Mouse (Mus musculus) c-Kit-positive CD71-negative TER-119-negative erythroid progenitor cells, embryonic 14.5 days (primary cell): Measurements from ENCODE around the gene Atp8b4.
"Not testable (repeated sequence)": the region's sequence is repeated elsewhere in the genome, so short reads cannot be mapped to it uniquely, and the experiment has no call there.

ENCODE experiments used
- DNase-seq: peaks from one replicate; pipeline ENCODE4 v3.0.0-alpha.2; 2013; ENCODE audit warnings: low read depth

Atp8b4 gene

DNA sequence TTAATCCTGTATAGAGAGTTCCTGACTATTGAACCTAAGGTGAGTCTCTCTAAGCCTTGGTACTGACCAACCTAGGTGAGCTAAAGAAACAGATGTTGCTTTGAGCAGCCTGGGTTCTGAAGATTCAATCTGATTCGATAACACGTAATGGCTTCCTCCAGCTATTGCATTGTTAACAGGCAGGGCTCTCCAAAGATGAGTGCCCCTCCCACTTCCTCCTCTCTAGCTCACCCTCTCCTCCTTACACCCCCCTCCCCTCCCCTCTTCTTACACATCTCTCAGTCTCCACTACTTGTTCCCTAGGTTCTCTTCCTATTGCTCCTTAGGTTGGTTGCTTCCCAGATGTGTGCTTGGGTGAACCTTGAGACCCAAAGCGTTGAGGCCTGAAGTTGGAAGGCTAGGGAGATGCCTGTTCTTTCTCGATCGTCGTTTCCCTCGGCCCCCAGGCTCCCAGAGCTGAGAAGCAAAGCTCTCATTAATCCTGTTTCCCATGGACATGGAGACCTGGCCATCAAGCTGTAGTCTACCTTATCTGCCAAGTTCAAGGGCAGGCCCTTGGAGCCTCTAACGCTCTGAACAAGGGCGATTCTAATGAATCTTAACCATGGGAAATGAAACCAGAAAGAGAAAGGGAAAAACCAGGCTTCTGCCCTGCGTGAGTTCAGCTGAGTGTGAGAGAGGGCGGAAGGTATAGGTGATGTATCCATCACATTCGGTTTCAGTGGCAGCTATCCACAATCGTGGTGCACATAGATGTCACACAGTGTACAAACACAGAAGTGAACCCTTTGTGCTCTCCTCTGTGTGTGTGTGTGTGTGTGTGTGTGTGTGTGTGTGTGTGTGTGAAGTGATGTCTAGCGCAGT, 4.4 kb downstream of the Atp8b4 start:
- no peak for DNase-seq

DNA sequence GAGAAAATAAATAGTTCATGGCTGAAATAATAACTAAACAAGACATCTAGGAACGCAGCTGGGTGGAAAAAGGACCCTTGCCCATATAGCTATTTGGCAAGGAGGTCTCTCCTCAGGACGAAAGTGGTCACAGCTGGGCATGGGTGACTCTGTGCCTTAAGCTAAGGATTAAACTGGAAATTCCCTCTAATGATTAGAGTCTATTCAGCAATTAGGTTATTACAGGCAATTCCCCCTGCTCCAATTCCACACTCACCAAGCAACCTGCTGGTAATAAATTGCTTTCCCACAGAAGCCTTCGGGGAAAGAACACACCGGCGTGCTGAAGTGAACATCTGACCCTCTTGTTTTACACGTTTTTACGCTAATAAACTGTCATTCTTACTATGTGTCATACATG, 5.2 kb downstream of the Atp8b4 start:
- DNase-seq, result no peak

DNA sequence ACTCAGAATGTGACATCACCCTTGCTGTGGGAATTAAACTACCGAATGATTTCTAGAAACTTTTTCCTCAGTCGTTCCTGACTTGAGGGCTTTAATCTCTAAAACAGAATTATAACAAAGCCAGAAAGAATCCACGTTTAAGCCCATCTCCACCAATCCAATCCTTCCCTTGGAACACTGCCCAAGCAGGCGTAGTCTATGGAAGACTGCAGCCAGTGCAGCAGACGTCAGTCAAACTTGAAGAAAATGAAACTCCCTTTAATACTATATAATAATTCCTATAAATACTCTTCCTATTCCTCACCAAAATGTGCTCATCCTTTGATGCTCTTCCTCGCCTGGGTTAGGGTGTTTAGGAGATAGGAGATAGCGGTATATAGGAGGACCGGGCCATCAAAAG, 7.2 kb downstream of the Atp8b4 start:
- DNase-seq, result no peak

DNA sequence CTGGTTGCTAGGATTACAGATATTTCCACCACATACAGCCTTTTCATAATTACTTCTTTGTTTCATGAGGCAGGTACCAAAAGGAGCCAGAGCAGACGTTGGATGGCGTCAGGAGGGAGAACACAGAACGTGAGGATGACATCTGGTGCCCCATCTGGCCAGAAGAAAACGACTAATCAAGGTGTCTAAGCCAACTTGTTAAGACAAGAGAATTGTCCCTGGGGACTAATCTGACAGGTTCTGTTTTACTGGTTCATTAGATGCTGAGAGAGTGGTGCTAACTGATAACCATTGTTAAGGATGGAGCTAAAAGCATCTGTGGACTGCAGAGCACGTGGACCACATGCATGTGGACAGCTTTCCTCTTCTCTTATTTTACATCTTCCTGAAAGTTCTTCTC, 7.8 kb downstream of the Atp8b4 start:
- no peak for DNase-seq

DNA sequence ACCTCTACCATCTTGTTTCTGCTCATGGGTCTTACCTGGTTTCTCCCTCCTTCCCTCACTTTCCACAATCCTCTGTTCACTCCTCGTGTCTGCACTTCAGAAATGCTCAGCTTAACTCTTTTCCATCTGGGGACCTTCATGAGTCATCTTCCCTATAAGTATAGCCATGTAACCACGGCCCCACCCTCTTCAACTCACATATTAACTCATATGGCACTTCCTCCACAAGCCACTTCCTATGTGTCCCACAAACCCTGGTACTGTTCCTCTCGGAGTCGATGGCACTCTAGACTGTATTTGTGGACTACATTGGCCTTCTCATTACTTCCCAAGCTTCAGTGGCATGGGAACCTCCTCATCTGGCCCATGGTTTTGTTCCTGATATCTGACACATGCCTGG, 9.0 kb downstream of the Atp8b4 start:
- no peak for DNase-seq

DNA sequence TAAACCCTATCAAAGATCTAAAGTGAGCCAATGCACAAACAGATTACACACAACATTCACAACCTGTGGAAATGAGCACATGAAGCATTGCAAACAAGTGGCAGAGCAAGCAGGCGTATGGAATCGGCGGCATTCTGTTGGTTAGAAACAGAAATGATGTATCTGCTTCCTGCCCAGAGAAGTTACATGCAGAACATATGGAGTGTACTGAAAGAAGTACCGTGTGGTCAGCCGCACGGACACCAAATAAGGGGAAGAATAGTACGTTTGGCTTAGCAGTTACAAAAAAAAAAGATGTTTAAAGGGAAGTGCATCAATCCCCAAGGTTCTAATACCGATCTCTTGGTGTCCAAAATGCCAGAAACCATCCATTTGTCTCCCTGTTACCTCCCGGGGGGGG, 9.9 kb downstream of the Atp8b4 start:
- DNase-seq, result no peak

DNA sequence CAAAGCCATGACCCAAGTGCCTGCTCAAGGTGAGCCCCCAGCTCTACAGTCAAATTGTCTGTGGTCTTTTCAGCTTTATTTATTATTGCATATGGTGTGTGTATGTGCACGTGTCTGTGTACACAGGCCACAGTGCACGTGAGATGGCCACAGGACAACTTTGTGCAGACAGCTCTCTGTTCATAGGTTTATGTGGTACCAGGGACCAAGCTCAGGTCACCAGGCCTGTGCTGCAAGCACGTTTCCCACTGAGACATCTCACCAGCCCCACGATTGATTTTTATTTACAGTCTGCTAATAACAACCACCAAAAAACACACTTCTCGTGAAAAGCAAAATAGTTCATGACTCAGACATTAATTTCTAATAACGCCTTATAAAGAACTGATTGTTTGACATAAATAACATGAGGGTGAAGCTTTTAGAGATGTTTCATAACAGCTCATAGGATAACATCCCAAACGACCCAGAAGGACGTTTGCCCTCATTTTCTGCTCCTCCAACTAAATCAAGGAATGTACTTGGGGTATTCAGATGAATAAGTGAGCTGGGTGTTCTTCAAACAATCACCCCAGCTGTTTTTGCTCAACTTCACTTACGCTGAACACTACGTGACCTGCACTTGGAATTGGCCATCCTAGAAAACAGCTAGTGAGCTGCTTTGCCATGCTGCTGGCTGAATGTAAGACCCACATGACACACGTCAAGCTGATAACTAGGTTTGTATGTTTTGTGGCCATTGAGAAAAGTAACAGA, 15.0 kb downstream of the Atp8b4 start:
- DNase-seq, result no peak

DNA sequence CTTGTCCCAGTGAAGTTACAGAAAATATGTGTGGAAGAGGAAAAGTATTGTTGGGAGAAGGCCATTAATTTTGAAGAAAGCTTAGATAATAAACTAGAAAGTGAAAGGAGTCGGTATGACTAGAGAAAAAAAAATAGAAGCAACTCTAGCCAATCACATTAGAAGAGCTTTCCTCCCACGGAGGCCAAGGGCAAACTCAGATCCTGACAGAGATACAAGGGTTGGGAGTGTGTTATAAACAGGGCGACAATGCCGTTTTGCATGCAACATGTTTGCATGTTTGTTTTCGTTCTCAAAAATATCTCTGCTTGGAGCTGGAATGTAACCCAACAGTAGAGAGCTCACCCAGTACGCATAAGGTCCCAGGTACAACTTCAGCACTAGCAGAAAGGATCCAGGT, 17.1 kb downstream of the Atp8b4 start:
- DNase-seq, result no peak

DNA sequence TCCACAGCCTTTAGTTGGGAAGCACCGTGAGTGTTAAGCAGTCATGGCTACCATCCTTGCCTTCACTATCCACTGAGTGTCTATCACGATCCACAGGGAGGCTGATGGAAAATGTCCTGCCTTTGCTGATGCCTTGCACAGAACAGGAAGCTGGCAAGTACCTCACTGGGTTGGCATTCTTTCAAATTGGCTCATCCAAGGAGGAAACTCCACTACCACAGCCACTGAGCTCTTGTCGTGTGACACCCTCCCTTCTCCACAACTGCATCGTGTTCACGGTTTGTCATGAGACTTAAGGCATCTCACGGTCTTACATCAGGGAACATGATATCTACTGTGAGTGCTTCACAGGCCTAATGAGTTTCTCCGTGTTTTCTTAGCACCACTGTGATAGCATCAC, 22.9 kb downstream of the Atp8b4 start:
- DNase-seq, result no peak

DNA sequence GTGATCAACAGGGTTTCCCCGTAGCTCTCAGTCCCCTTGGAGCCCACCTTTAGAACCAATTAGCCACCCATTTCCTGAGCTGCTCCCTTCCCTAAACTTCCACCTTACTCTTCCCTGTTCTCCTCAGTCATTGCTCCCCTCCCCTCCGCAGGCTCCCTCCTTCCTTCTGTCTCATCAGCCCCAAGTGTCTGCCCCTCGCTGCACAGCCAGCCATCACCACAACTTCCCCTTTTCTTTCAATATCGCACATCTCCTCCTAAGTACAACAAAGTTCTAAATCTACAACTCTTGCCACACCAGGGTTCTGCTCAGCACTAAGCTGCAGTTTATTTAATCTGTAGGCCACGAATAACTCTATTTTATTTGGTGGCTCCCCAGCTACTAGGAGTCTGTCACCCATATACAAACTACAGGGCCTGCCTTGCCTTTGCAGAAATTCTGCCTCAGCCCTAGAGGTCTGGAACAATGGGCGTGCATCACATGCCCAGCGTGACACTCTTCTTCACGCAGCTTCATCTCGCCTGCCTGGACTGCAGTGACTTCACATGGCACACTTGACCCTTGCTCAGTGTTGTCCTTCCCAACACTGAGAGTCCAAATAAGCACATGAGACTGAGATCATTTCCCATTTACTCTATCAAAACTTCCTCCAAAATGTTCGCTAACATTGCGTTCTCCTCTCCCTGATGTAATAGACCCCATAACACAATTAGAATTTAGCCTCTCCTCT, 24.6 kb downstream of the Atp8b4 start:
- no peak for DNase-seq

DNA sequence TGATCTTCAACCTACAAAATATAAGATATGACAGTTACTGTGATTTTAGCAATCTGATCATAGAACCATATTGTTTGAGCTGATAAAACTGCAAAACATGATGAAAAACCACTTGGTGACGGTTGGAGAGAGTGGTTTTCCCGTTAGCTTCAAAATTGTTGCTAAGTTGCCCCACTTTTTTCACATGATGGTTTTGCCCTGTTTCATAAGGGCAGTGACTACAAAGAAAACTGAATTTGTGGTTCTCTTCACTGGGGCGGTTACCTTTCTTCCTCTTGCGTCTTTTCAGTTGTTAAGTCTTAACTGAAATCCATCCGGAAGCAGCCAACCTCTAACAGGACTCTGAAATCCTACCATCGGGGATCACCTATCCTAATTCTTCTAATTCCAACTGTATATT, 26.5 kb downstream of the Atp8b4 start:
- DNase-seq, result no peak

DNA sequence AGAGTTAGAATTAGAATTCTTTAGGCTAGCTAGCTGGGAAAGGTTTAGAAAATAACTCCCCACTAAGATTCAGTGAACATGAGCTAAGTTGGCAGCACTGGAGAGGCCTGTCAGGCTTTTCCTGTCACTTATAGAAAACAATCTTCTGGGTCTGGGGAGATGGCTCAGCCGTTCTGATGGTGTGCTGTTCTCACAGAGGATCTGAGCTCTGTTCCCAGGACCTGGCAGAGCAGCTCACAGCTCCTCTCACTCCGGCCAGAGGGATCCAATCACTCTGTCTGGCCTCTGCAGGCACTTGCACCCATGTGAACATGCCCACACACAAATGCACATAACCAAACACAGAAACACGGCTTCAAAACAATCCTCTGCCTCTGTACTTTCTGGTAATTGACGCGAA, 27.6 kb downstream of the Atp8b4 start:
- DNase-seq, result no peak

DNA sequence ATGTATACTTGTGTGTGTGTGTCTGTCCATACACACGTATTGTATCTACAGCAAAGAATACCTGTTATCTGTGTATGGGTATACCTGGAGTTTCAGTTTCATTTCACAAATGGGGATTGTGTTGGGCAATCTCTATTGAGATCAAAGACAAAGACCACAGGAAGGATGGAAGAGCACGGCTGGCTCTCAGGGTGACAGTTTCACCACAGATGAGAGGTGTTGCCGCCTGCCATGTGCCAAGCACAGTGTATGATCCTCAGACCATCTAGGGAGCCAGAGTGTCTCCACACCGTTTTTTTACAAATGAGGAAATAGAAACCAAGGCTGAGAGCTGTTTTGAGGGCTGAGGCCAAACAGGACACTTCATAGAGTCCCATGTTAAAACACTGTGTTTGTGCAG, 32.7 kb downstream of the Atp8b4 start:
- DNase-seq, result no peak

DNA sequence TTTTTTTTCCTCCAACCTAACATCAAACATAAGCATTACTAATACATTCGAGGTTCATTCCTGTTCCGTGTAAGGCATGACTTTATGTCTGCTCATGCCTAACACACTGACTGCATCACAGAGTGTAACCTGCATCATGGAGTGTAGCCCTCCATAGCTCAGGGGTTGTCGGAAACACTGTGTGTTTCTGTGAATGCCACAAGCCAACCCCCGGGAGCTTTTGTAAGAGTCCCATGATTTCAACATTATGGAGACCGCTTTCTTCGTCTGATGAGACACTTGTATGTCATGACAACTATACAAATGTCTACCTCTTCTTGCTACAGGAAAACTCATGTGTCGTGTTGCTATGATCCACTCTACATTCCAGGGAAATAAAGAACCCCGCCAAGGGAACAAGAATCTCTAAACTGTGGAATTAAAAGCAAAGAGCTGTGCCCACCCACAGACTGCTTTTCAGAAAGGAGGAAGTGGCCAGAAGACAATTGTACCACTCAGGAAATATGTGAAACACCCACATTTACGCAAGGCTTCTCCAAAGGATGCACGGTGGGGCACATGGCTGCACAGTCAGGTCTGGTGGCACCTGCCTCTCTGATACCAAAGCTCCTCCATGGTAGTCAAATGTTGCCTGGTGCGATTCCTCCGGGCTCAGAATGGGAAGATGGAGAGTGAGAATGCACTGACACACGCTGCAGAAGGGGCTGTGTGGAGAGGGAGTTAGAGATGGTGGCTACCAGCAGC, 33.9 kb downstream of the Atp8b4 start:
- peak; percentile 38 for DNase-seq

DNA sequence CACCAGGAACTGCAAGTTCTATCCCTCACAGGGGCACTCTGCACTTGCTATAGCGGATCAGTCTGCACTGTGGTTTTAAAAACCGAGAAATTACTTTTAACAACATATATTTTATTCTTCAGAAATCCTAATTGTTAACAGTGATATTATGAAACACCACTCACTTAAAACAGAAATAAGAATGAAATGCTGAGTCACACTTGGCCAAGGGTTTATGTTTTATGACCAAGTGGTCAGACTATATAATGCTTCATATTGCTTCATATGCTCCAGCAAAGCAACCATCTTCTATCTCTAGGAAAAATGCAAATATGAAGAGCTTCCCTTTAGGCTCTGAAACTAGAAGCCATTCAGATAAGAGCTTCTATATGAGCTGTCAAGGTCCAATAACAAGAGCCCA, 41.8 kb downstream of the Atp8b4 start:
- no peak for DNase-seq

DNA sequence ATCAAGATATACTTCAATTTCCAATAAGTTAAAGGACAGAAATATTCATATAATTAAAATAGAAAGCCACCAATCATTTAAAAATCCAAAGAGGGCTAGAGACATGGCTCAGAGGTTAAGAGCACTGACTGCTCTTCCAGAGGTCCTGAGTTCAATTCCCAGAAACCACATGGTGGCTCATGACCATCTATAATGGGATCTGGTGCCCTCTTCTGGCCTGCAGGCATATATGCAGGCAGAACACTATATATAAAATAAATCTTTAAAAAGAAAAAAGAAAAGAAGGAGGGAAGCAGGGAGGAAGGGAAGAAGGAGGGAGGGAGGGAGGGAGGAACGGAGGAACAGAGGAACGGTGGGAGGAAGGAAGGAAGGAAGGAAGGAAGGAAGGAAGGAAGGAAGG, 42.7 kb downstream of the Atp8b4 start:
- DNase-seq, result not testable (repeated sequence)

DNA sequence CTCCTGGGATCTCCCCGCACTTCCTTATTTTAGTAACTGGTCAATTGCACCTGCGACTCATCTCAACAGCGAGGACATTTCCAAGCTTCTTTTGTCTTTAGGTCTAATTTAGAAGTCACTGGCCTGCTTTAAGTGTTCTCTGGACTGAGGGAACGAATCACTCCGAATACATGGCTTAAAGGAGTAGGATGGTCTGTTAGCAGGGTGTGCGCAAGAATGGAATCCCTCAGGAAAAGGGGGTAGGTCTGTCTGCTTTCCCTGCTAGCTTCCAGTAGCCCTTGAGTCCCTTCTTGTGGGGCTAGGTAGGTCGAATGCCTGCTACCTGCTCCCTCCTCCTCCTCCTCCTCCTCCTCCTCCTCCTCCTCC, 49.6 kb downstream of the Atp8b4 start:
- no peak for DNase-seq

DNA sequence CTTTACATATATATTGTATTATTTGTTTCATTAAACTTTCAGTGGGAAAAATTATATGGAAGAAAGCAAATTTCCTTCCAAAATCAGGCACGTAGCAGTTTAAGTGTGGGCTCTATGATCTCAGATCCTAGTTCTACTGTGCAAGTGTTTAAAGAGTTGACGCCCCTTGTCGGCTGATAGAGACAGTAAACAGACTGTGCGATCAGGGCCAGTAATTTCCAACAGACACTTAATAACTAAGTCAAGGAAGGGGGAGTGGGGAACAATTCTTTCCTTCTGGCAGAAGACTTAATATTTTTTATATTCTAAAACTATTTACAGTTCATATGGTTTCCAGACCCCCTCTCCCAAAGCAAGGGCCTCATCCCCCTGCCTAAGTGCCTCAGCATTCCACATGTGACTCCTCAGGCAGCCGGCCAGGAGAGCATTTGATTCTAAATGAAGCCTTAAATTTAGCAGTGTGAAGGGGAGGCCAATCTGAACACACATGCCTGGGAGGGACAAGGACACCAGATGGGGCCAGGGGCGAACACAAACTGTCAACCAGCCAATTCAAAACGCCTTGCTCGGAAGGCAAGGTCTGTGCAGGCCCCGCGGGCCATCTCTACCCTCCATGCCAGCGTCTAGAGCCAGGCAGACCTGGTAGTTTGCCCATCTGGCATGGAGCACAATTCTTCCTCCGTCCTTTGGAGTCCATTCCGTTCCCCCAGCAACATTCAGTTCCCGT, 50.1 kb downstream of the Atp8b4 start:
- no peak for DNase-seq

DNA sequence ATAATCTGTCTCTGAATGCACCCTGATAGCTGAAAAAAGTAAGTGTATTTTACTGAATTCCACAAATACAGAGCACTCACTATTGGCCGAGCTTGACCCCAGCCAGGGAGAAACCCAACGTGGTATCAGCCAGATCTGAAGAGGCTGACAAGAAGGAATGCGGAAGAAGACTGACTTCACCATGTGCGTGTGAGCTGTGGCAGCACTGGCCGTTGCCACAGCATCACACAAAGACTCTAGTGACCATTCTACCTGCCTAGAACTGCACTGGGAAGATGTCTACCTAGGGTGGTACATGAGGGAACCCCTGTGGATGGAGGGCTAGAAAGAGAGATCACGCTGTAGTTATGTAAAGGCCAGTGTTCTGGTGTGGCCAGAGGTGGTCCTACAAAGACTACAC, 55.4 kb downstream of the Atp8b4 start:
- no peak for DNase-seq

DNA sequence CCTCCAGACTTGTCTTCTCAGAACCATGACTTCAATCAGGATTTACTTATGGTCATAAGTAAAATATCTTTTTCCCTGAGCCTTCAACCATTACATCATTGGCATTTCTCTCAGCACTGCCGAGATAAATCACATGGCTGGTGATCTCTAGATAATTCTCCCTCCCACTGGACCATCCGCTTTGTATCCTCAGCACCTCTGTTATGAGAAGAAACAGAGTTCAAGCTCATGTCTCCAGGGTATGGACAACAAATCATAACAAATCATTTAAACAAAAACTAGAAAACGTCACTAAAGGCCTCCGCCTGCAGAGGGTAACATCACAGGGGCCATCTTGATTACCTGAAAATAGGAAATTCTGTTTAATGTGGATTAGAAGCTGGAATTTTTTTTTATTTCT, 58.9 kb downstream of the Atp8b4 start:
- no peak for DNase-seq

DNA sequence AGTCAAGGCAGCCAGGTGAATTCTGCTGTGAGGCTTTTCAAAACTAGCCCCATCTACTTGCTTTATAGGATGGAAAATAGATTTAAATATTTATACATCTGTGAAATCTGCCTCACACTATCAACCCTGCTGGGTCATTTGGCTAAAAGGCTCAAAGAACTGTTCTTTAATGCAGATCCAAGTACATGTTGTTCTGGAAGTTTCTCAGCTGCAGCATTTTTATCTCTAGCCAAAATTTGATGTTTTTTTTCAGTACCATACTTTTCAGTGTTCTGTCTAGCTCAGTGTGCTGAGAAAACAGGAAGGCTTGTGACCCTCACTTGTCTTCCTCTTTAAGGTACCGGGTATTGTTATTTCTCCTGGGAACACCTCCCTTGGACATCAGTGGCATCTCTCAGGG, 65.8 kb downstream of the Atp8b4 start:
- no peak for DNase-seq

DNA sequence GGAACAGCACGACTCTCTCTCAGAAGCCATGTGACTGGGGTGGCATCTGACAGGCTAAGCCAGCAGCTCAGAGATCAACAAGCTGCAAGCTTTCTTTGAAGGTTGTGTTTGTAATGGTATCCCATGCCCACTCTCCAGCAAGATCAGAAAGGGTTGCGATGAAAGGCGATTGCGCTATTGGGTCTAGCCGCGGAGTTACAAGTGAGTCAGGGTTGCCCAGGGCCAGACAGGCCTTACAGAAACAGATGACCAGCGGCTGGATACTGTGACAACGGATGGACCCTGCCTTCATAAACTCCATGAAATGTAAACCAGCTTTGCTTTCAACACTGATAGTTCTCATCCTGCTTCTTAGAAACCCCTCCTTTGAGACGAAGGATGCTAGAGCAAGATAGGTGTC, 66.2 kb downstream of the Atp8b4 start:
- no peak for DNase-seq
